Mouse (Mus musculus) embryonic facial prominence, embryonic 11.5 days (tissue): ENCODE measurements at regions not wholly inside any gene's neighbourhood (a gene's known extent, or its start where the extent isn't known, plus 50 kb on each side); places are given as distances from the start of the nearest gene placed in this dataset.
A peak's percentile ranks its signal among the peaks of the same experiment; 100 is the strongest.

Experiments
- ATAC-seq: fragments of 200-750 bp; cut with Nextera tagmentation; replicated peaks from 2 replicates; pipeline ENCODE4 v1.8.0; 2017; ENCODE audit warnings: low read depth; ENCODE audit not compliant: insufficient number of reproducible peaks, low FRiP score, low TSS enrichment
- DNase-seq: peaks from one replicate; pipeline ENCODE4 v3.0.0-alpha.2; 2015; ENCODE audit warnings: low spot score
- H3K27ac ChIP-seq: fragments of 300-500 bp; sonication (generic); replicated peaks from 2 replicates; pipeline ENCODE4 v1.5.1; 2014; ENCODE audit warnings: mild to moderate bottlenecking, low read depth, low read length, control low read depth
- H3K27me3 ChIP-seq: fragments of 300-500 bp; sonication (generic); 2 replicates; pipeline ENCODE4 v1.6.1; 2014; ENCODE audit warnings: mild to moderate bottlenecking, low read length, moderate library complexity, mixed read lengths; ENCODE audit not compliant: control insufficient read depth, insufficient read depth
- H3K36me3 ChIP-seq: fragments of 300-500 bp; sonication (generic); replicated peaks from 2 replicates; pipeline ENCODE4 v1.6.1; 2014; ENCODE audit warnings: low read depth, mild to moderate bottlenecking, low read length, moderate library complexity, mixed read lengths; ENCODE audit not compliant: control insufficient read depth, insufficient read depth
- H3K4me1 ChIP-seq: fragments of 300-500 bp; sonication (generic); 2 replicates; pipeline ENCODE4 v1.6.1; 2014; ENCODE audit warnings: low read length, mixed read lengths; ENCODE audit not compliant: control insufficient read depth, insufficient read depth
- H3K4me2 ChIP-seq: fragments of 300-500 bp; sonication (generic); 2 replicates; pipeline ENCODE4 v1.6.1; 2014; ENCODE audit warnings: low read depth, mild to moderate bottlenecking, control low read depth, low read length, moderate library complexity
- H3K4me3 ChIP-seq: fragments of 300-500 bp; sonication (generic); 2 replicates; pipeline ENCODE4 v1.5.1; 2014; ENCODE audit warnings: low read depth, low read length, control low read depth
- H3K9ac ChIP-seq: fragments of 300-500 bp; sonication (generic); replicated peaks from 2 replicates; pipeline ENCODE4 v1.6.1; 2014; ENCODE audit warnings: mild to moderate bottlenecking, control low read depth, low read length
- H3K9me3 ChIP-seq: fragments of 300-500 bp; sonication (generic); replicated peaks from 2 replicates; pipeline ENCODE4 v1.6.1; 2016; ENCODE audit warnings: mild to moderate bottlenecking, low read length, inconsistent platforms, mixed read lengths; ENCODE audit not compliant: control insufficient read depth
- WGBS: fragments of 180-500 bp; shearing (Covaris S2); extraction: QIAGEN DNeasy Blood & Tissue Kit; methylation state at CpG from one replicate; pipeline ENCODE4 v1.1.7; 2014; 5-methylcytosine and 5-hydroxymethylcytosine counted together

DNA sequence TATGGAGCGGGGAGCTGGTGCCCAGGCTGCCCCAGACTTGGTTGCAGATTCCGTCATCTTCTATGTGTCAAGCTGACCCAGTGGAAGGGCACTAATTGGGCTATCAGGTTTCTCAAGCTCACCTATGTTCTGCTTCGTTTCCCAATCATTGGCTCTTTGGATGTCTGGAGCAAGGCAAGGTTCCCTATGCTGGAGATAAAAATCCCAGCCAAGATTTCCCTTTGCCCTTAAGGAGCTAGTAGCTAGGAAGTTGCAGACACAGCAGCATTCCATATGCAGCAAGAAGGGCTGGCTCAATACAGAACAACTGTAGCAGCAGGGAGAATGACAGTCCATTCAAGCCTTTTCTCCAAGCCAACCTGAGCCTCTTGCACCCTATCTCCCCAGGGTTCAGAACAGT is 159.2 kb upstream of the Zfp706 start:
- WGBS = 60% methylated on average over 3 of the region's 3 CpGs
- ATAC-seq (no peak), DNase-seq (no peak)
- no peaks in the 10 kb centered on the region for H3K9me3 ChIP-seq
- H3K27ac ChIP-seq = no peak overlapping the region
- no peaks in the 10 kb centered on the region for H3K36me3 ChIP-seq
- H3K4me1 ChIP-seq = no peaks in the 10 kb centered on the region
- H3K4me3 ChIP-seq = no peak overlapping the region
- no peak overlapping the region for H3K4me2 ChIP-seq
- H3K27me3 ChIP-seq = no peaks in the 10 kb centered on the region
- H3K9ac ChIP-seq = no peak overlapping the region

DNA sequence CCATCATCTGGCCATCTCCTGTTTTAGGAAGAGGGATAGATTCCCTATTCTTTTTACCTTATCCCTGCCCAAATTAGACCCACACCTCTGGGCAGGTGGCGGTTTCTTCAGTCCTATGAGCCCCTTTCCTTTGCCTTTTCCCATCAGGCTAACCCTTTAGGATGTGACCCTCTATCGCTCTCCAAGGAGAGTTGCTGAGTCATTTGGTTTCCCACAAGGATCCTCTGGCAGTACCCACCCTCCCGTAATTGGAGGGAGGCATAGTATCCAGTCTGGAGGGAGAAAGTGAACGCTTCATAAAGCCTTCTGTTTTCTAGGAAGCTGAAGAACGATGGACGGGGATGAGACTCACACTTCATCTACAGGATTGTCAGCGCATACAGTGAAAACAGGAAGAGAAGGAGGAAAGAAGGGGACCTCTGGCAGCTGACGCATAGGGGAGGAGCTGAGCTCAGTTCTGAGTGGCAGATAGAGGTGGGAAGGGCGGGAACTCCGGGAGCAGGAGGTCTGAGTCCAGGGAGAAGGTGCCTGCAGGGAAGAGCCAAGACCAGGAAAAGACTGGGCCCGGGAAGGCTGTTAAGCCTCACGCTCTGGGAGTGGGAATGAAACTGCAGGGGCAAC is 158.4 kb upstream of the Zfp706 start:
- Histone ChIP-seq H3K4me1 (no peaks in the 10 kb centered on the region), H3K27me3 (no peaks in the 10 kb centered on the region), H3K4me3 (no peak overlapping the region), H3K9me3 (no peaks in the 10 kb centered on the region), H3K36me3 (no peaks in the 10 kb centered on the region), H3K4me2 (no peak overlapping the region), H3K9ac (no peak overlapping the region), H3K27ac (no peak overlapping the region)
- ATAC-seq (no peak; the same call in 1 of the 2 replicates), DNase-seq (peak; percentile 4)
- WGBS = 17% methylated on average over 12 of the region's 12 CpGs

DNA sequence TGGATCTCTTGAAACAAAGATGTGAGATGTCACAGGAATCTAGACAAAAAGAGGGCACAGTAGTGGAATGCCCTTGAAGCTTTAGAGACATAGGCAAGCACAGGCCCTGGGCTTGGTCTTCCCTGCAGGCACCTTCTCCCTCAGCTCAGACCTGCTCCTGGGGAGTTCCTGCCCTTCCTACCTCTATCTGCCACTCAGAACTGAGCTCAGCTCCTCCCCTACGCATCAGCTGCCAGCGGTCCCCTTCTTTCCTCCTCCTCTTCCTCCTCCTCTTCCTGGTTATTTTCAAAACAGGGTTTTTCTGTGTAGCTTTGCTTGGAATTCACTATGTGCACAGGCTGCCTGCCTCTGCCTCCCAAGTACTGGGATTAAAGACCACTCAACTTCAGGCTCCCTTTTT is 157.6 kb upstream of the Zfp706 start:
- WGBS = 41% methylated on average over 2 of the region's 2 CpGs
- Histone ChIP-seq H3K27ac (no peak overlapping the region), H3K9ac (no peak overlapping the region), H3K4me3 (no peak overlapping the region), H3K27me3 (no peaks in the 10 kb centered on the region), H3K36me3 (no peaks in the 10 kb centered on the region), H3K9me3 (no peaks in the 10 kb centered on the region), H3K4me2 (no peak overlapping the region), H3K4me1 (no peaks in the 10 kb centered on the region)
- DNase-seq = no peak
- no peak for ATAC-seq

DNA sequence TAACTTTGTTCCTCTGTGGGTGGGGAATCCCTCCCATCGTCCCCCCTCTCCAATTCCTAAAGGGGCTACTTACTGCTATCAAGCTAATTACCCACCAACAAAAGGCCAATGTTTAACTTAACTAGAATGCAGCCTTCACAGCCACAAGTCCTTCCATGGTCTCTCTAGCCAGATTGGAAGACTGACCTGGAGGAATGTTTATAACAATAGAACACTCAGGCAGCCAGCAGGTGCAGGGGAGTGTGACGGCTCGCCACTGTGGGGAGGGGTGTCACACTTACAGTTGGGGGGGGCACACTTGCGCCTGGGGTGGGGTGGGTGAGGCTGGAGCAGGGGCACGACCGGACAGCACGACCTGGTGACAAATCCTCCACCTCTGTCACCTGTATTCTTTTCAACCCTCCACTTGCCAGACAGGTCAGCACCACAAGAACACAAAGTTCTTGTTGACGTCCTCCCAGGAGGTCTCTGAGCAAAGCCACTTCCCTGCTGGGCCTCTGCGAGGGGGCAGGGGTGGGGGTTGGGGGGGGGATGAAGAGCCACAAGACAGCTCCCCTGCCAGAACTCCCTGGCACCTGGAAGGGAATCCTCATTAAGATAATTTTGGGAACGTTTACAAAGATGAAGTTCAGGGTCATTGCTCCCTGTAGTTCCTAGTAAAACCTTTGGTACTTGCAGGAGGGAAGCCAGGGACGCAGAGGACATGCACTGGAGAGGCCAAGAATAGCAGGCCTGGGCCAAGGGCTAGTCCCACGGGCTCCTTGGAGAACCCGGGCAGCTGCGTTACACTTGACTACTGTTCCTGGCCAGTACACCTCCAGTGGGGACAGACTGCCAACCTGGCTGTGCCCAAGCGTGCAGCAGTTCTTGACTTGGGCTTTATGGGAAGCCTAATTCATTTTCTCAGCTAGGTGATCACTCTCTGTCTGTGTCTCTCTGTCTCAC is 156.9 kb upstream of the Zfp706 start:
- H3K27ac ChIP-seq = no peak overlapping the region
- DNase-seq = no peak

DNA sequence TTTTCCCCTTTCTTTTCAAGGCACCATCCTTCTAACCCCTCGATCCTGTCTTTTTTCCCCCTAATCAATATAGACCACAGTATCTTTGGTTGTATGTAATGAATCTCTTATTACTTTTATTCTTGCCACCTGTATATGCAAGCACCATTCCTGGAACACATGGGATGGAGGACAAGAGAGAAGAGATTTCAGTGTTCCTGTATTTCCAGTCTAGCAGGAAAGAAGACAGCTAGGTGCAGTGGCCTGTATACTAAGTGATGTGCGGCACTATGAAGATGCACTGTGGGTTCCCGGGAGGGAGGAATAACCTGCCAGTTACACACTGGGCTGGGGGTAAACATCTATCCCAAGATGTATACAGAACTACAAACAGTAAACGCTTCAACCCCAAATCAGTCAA is 152.4 kb upstream of the Zfp706 start:
- Histone ChIP-seq H3K9ac (no peak overlapping the region), H3K27ac (no peak overlapping the region), H3K4me1 (no peaks in the 10 kb centered on the region), H3K36me3 (no peaks in the 10 kb centered on the region), H3K4me2 (no peak overlapping the region), H3K9me3 (no peaks in the 10 kb centered on the region), H3K4me3 (no peak overlapping the region), H3K27me3 (no peaks in the 10 kb centered on the region)
- no peak for DNase-seq
- ATAC-seq = no peak
- 66% methylated on average over 4 of the region's 4 CpGs for WGBS

More for the DNA sequence above, 156.9 kb upstream of the Zfp706 start:
- Histone ChIP-seq H3K4me1 (no peaks in the 10 kb centered on the region), H3K9ac (no peak overlapping the region), H3K9me3 (no peaks in the 10 kb centered on the region), H3K36me3 (no peaks in the 10 kb centered on the region), H3K27me3 (no peaks in the 10 kb centered on the region), H3K4me3 (no peak overlapping the region), H3K4me2 (no peak overlapping the region)
- WGBS = 31% methylated on average over 15 of the region's 15 CpGs
- no peak for ATAC-seq

DNA sequence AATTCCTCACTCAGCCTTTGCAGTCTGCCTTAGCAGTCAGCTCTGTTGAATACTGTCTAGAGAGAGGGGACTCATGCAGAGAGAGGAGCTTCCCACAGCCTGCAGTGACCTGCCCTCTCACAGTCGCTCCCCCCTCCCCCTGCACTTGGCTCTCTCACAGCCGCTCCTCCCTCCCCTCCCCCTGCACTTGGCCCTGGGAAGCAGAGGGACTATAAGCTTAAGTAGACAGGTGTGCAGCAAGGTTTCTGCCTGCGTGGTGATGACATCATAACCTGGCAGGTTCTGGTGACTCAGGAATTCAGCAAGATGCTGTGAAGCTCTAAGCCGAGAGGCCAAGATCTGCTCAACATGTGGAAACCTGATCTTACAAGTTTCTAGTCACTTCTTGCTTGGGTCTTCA is 151.8 kb upstream of the Zfp706 start:
- Histone ChIP-seq H3K4me2 (no peak overlapping the region), H3K4me1 (no peaks in the 10 kb centered on the region), H3K4me3 (no peak overlapping the region), H3K9ac (no peak overlapping the region), H3K27me3 (no peaks in the 10 kb centered on the region), H3K27ac (no peak overlapping the region), H3K9me3 (no peaks in the 10 kb centered on the region), H3K36me3 (no peaks in the 10 kb centered on the region)
- DNase-seq (peak; percentile 58), ATAC-seq (no peak)
- WGBS = 9% methylated on average over 4 of the region's 4 CpGs

DNA sequence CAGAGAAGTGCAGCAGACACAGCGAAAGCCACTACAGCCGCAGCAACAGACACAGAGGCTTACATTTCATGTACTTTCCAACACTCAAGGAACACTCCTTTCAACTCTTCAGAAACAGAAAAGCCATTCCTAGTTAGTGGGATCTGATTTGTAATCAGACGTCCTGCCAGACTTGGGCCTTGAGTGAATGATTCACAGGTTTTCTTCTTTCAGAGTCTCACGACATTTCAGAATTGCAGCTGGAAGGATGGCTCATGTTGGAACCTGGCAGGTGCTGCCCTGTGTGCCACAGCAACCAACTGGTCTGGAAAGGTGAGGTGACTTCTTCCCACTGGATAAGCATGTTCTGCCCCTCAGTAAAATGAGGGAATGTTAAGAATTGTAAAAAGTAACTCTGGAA is 149.8 kb upstream of the Zfp706 start:
- H3K27ac ChIP-seq = no peak overlapping the region
- no peak overlapping the region for H3K9ac ChIP-seq
- DNase-seq (no peak), ATAC-seq (no peak)
- no peaks in the 10 kb centered on the region for H3K9me3 ChIP-seq
- no peak overlapping the region for H3K4me2 ChIP-seq
- no peaks in the 10 kb centered on the region for H3K4me1 ChIP-seq
- H3K4me3 ChIP-seq = no peak overlapping the region
- H3K27me3 ChIP-seq = no peaks in the 10 kb centered on the region
- 69% methylated on average over 4 of the region's 4 CpGs for WGBS
- no peaks in the 10 kb centered on the region for H3K36me3 ChIP-seq

DNA sequence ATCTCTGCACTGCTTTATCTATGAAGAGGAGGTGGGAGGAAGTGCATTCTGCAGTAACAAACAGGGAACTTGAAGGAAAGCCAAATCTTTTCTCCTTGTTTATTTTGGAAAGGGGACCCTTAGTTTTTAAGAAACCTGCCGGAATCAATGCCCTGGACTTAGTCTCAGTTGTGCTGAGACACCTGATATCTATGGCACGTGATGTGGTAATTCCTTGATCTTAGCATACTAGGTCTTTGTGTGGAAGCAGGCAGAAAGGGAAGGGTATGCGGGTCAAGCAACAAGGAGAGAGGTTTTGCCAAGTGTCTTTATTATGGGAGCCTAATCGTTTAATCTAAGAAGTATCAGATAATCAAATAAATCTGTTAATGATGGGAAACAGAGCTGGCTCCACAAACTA is 147.4 kb upstream of the Zfp706 start:
- H3K27me3 ChIP-seq = no peaks in the 10 kb centered on the region
- no peaks in the 10 kb centered on the region for H3K36me3 ChIP-seq
- ATAC-seq (no peak), DNase-seq (no peak)
- no peak overlapping the region for H3K4me3 ChIP-seq
- H3K27ac ChIP-seq = no peak overlapping the region
- WGBS = 78% methylated on average over 4 of the region's 4 CpGs
- H3K9ac ChIP-seq = no peak overlapping the region
- no peak overlapping the region for H3K4me2 ChIP-seq
- no peaks in the 10 kb centered on the region for H3K9me3 ChIP-seq
- no peaks in the 10 kb centered on the region for H3K4me1 ChIP-seq
